Mouse (Mus musculus) R1 (cell line): ENCODE measurements around the gene Bclaf1.

Experiments
- DNase-seq: peaks from one replicate; pipeline ENCODE4 v3.0.0-alpha.2; 2018; ENCODE audit warnings: low read depth, low spot score

Bclaf1 gene

GRCm38 (mm10) chr10:20314797-20315196 is 2.5 kb downstream of the Bclaf1 start:
- DNase-seq: peak; percentile 64

- no peak for DNase-seq
These were observed 5.2 kb downstream of the Bclaf1 start for GRCm38 (mm10) chr10:20317466-20317865.

DNA sequence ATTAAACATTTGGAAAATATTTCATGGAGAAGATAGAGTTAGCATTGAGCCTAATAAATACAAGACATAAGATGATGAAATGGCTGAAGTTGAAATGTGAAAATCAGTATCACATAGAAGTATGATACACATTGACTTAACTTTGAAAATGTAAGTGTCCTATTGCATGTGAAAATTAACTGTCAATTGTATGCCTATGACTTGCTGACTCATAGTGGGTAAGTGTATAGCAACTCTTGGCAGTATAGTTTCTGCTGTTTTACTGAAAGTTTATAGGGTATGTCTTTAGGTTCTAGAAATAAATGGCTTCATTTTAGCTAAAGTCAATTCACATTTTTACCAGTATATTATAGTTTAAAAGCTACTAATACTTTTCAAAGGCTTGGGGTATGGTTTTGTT is 14.0 kb downstream of the Bclaf1 start:
- DNase-seq: no peak

DNA sequence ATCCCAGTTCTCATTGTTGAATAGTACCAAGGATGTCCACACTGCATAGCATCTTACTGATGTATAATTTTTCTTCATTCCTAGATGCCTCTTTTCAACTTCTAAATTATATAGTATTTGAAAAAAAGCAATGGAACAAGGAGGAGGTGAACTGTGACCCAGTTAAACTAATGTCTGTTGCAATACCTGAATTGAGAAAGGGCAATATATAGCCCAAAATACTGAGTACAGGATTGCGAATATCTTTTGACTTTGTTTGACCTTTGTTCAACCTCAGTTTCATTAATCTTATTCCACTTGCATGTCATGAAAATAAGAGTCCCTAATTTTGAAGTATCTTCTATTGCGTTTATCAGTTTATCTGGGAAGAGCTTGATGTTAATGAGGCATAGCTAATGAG is 19.0 kb downstream of the Bclaf1 start:
- DNase-seq: no peak

DNA sequence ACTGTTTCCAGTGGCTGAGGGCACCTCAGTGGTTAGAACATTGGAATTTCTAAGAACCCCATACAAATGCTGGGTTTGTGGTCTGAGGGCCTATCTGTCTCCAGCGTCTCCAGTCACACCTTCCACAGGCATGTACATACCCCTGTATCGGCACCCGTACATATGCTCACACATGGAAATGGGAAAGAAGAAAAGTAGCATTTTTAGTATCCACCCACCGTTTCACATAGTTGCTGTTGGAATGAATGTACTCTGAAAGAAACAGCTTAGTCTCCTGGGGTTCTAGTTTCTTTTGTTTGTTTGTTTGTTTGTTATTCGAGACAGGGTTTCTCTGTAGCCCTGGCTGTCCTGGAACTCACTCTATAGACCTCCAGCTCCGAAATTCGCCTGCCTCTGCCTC is 25.6 kb downstream of the Bclaf1 start:
- peak; percentile 54 for DNase-seq

DNA sequence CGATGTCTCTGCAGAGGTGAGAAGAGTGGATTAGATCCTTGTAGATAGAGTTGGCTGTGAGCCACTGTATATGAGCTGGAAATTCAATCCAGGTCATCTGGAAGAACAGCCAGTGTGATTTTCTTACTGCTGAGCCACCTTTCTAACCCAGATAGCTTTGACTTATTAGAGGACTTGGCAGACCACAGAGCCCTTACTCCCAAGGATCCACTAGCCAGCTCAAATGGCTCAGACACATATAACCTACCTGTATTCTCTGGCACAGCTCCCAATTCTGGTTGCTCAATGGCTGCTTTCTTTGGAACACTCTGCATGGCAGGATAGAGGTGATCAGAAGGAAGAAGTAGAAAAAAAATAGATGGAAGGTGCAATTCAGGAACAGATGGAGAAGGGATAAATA is 33.5 kb downstream of the Bclaf1 start:
- DNase-seq: no peak

- peak; percentile 97 for DNase-seq
These were observed 35.3 kb downstream of the Bclaf1 start, which contains the start of gene Mtfr2 for GRCm38 (mm10) chr10:20347285-20348214. TSS of gene Mtfr2 (plus strand) at chr10:20347770.

- DNase-seq: no peak
These were observed 36.6 kb downstream of the Bclaf1 start for GRCm38 (mm10) chr10:20348894-20349293.

DNA sequence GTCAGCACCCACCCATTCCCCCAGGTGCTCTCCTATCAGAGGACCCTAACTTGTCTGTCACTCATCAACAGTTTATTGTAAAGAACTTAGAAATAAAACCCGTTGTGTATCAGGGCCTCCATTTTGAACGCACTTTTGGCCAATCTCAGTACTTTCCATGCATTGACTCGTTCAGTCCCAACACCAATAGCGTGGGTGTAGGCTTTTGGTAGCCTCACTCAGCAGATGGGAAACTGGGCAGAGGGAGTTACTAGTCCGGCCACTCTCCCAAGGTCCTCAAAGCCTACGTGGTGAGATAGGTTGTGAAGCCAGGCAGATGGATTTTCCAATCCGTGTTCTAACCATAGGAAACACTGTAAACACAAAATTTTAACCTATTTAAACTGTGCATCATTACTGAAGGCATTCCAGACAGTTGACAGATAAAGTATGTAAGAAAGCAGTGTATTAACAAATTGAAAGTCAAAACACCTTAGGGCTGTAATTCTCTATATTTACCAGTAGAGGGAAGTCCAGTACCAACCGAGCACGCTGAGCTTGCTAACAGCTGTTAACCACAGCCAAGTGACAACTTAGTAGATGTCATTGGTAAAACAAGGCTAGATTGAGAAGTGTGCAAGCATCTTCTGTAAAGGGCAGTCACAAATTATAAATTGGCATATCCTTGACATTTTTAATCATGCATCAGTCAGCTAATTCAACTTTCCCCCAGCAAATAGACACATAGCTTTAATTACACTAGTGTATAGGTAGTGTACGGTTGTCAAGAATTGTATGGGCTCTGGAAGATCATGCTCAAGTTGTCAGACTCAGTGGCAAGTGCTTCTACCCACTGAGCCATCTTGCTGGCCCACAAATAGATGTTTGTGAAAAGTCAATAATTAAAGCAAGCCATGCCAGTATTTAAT is 49.5 kb downstream of the Bclaf1 start:
- peak; percentile 55 for DNase-seq

DNA sequence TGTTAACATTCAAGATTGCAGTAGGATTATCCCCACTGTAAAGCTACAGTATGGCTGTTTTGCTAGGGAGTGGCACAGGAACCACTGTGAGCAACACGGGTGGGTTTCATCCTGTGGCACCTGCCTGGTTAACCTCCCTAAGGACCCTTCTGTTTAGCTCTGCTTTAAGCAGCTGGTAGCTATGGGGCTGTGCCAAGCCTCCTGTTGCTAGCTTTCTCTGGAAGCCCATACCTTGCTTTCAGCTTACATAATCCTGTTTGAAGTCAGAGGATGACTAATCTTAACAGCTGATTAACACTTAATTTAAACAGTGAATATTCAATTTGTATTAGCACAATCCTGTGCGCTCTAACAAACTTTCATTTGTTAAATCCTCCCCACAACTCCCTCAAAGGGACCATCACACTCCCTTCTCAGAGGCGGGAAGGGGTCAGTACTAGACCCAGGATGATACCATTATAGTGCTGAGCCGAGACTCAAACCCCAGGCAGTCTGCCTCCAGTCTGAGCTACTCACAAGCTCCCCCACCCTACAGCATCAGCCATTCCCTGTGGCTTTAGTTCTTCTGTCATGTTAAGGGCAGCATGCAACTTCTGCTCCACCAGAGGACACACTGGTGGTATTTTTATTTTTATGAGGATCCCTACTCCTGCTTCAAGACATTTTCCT is 50.3 kb downstream of the Bclaf1 start:
- no peak for DNase-seq

DNA sequence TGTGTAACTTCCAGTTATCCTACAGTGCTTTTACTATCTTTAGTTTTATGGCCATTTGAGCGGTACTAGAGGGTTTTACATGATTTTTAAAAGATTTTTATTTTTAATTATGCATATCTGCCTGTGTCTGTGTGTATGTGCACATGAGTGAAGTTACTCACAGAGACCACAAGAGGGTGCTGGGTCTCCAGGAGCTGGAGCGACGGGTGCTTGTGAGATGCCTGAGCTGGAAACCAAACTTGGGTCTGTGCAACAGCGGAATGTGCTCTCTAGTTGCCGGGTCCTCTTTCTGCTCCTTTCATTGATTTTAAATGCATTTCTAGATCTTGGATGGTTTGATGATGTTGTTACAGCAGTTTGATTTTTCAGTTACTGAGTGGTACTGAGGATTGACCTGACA is 59.8 kb downstream of the Bclaf1 start:
- peak; percentile 71 for DNase-seq

- DNase-seq: no peak
These were observed 65.4 kb downstream of the Bclaf1 start for GRCm38 (mm10) chr10:20377621-20378020.

GRCm38 (mm10) chr10:20379071-20379735 is 66.9 kb downstream of the Bclaf1 start:
- DNase-seq: peak; percentile 17

- no peak for DNase-seq
These were observed 68.5 kb downstream of the Bclaf1 start for GRCm38 (mm10) chr10:20380798-20381197.

DNA sequence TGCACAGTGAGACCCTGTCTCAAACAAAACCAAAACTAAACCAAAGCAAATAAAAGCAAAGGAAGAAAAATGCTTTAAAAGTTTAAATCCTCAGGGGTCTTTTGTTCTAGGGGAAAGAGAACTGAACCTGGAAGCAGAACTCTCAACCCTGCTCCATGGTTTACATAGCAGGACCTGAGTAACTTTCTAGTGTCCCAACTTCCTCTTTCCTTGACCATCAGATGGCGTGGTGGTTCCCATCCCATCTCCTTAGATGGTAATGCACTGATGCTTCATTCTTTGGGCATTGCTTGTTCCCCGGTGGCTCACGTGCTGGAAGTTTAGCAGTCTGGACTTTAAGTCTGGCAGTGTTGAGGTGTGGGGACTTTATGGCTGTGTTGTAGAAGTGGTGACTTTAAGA is 69.1 kb downstream of the Bclaf1 start:
- DNase-seq: no peak

DNA sequence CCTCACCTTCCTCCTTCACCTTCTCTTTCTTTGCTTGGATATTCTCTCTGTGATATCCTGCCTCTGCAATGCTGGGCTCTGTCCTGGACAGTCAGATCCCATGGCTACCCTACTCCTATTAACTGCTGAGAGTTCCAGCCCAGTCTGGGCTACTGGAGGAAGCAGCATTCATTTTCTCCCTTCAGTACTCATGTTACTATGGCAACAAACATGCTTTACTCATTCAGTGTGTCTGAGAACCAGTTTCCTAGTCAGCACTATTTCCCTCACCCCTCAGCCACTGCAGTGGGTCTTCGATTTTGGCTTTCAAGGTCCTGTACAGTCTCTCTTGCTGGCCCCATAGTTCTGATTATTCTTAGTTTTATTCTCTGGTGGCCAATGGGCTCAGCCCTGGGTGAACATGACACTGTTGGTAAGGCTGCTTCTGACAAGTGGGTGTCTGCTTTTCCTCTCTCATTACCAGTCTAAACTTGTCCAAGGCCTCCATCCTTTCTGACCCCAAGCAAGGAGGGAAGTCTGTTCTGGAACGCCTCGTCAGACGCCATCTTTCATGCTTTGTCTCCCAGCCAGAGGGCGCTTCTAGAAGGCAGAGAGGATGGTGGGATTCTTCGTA is 70.6 kb downstream of the Bclaf1 start:
- peak; percentile 20 for DNase-seq

GRCm38 (mm10) chr10:20390568-20390967 is 78.3 kb downstream of the Bclaf1 start:
- DNase-seq: no peak
